8 mouse cellular contexts compared by ENCODE assay signal in the genomic region with DNA sequence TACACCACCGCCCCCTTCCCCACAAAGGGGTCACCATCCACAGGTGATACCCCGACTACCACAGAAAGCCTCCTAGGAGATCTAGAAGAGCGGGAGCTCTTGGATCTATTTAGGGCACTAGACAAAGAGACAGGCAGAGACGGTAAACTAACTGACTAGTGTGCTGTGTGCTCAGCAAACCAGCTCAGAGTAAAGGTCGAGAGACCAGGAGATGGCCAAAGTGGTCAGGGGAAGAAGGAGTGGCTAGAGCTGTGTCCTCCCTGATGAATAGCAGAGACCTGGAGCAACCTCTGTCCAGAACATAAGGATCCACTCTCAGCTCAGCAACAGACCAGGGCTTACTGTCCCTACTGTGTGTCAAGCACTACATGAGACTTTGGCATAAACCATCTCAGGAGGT. TPM values are rescaled to one million over a fixed set of nuclear protein-coding genes. Genes with fewer than 3 reads are reported as not detected.
DNase-seq lines count a peak whose midpoint lies in the region; ATAC-seq lines count a peak whose summit lies in the region.

TSS of gene Rbp1 (plus strand) at position 306 of the 400 bp plus-strand sequence.

- no peak for DNase-seq in heart, adult 18-20 months
- no peak for DNase-seq in midbrain, embryonic 11.5 days (ENCODE audit: low spot score, missing footprints)
- DNase-seq in layer of hippocampus, postnatal 25 days (ENCODE audit: extremely low spot score in 1 of 2, low spot score in 1 of 2) = no peak
- DNase-seq in left cerebral cortex, adult 9 months (ENCODE audit: low spot score in 2 of 2) = no peak
- no peak for DNase-seq in cerebellum, postnatal 4 days (ENCODE audit: low spot score in 2 of 2)

- H3K4me3 ChIP-seq in heart, embryonic 16.5 days (ENCODE audit: low read length) = no peak within 1 kb of the TSS
- no peak within 1 kb of the TSS for H3K4me3 ChIP-seq in embryonic facial prominence, embryonic 13.5 days
- H3K4me3 ChIP-seq in hindbrain, embryonic 16.5 days (ENCODE audit: low read length) = no peak within 1 kb of the TSS
- no peak within 1 kb of the TSS for H3K4me3 ChIP-seq in midbrain, embryonic 11.5 days (ENCODE audit: low read depth, low read length)

- no peaks in the 10 kb centered on the region for H3K36me3 ChIP-seq in heart, embryonic 16.5 days (ENCODE audit: control insufficient read depth, insufficient read depth)
- H3K36me3 ChIP-seq in embryonic facial prominence, embryonic 13.5 days = no peaks in the 10 kb centered on the region
- no peaks in the 10 kb centered on the region for H3K36me3 ChIP-seq in hindbrain, embryonic 16.5 days (ENCODE audit: control insufficient read depth, insufficient read depth, low read length)
- H3K36me3 ChIP-seq in midbrain, embryonic 11.5 days (ENCODE audit: control insufficient read depth, insufficient read depth, low read length) = no peaks in the 10 kb centered on the region

- H3K27me3 ChIP-seq in heart, embryonic 16.5 days (ENCODE audit: control insufficient read depth, insufficient read depth, low read length) = no peaks in the 10 kb centered on the region; the same call in 1 of the 2 replicates
- no peaks in the 10 kb centered on the region for H3K27me3 ChIP-seq in embryonic facial prominence, embryonic 13.5 days
- no peaks in the 10 kb centered on the region; the same call in 1 of the 2 replicates for H3K27me3 ChIP-seq in hindbrain, embryonic 16.5 days (replicated peaks; ENCODE audit: control insufficient read depth, insufficient read depth, low read length)
- H3K27me3 ChIP-seq in midbrain, embryonic 11.5 days (ENCODE audit: control insufficient read depth, insufficient read depth, low read length) = no peaks in the 10 kb centered on the region; the same call in 1 of the 2 replicates

- no peak for ATAC-seq in heart, embryonic 16.5 days (replicated peaks; ENCODE audit: extremely low read depth, insufficient read depth, low FRiP score)
- ATAC-seq in embryonic facial prominence, embryonic 13.5 days (ENCODE audit: insufficient number of reproducible peaks, insufficient read depth, low FRiP score, low TSS enrichment, low read depth) = no peak
- ATAC-seq in hindbrain, embryonic 16.5 days = no peak
- ATAC-seq in midbrain, embryonic 11.5 days (ENCODE audit: low FRiP score) = no peak

- H3K27ac ChIP-seq in heart, embryonic 16.5 days (ENCODE audit: low read length) = no peak within 1 kb of the TSS
- no peak within 1 kb of the TSS for H3K27ac ChIP-seq in embryonic facial prominence, embryonic 13.5 days
- no peak within 1 kb of the TSS for H3K27ac ChIP-seq in hindbrain, embryonic 16.5 days (ENCODE audit: low read depth, low read length)
- H3K27ac ChIP-seq in midbrain, embryonic 11.5 days (ENCODE audit: low read depth, low read length) = no peak within 1 kb of the TSS

- WGBS in heart, embryonic 16.5 days = 73% methylated on average over 5 of the region's 5 CpGs
- 83% methylated on average over 5 of the region's 5 CpGs for WGBS in embryonic facial prominence, embryonic 13.5 days
- 91% methylated on average over 5 of the region's 5 CpGs for WGBS in hindbrain, embryonic 16.5 days
- 86% methylated on average over 5 of the region's 5 CpGs for WGBS in midbrain, embryonic 11.5 days

- no peak within 1 kb of the TSS for H3K4me2 ChIP-seq in heart, embryonic 16.5 days (ENCODE audit: low read depth, low read length)
- no peak within 1 kb of the TSS; the same call in 1 of the 2 replicates for H3K4me2 ChIP-seq in embryonic facial prominence, embryonic 13.5 days
- H3K4me2 ChIP-seq in hindbrain, embryonic 16.5 days (ENCODE audit: low read length) = peak within 1 kb of the TSS; percentile 11; the same call in 1 of the 2 replicates
- H3K4me2 ChIP-seq in midbrain, embryonic 11.5 days = no peak within 1 kb of the TSS

- 0 out of 2 replicates have a peak, but pooled peaks cover 2% of the 10 kb centered on the region for H3K4me1 ChIP-seq in heart, embryonic 16.5 days (ENCODE audit: control insufficient read depth, insufficient read depth, low read length)
- H3K4me1 ChIP-seq in embryonic facial prominence, embryonic 13.5 days = peaks cover 37% of the 10 kb centered on the region
- H3K4me1 ChIP-seq in hindbrain, embryonic 16.5 days (ENCODE audit: control insufficient read depth, insufficient read depth, low read depth, low read length) = peaks cover 4% of the 10 kb centered on the region
- peaks cover 3% of the 10 kb centered on the region; the same call in 1 of the 2 replicates for H3K4me1 ChIP-seq in midbrain, embryonic 11.5 days (ENCODE audit: control insufficient read depth, insufficient read depth, low read length)

- no peaks in the 10 kb centered on the region for H3K9me3 ChIP-seq in heart, embryonic 16.5 days (replicated peaks; ENCODE audit: control insufficient read depth, low read length)
- no peaks in the 10 kb centered on the region for H3K9me3 ChIP-seq in embryonic facial prominence, embryonic 13.5 days
- no peaks in the 10 kb centered on the region for H3K9me3 ChIP-seq in hindbrain, embryonic 16.5 days (ENCODE audit: control insufficient read depth, low read length)
- H3K9me3 ChIP-seq in midbrain, embryonic 11.5 days (ENCODE audit: control insufficient read depth, low read length) = no peaks in the 10 kb centered on the region

- H3K9ac ChIP-seq in heart, embryonic 16.5 days (ENCODE audit: low read length) = no peak within 1 kb of the TSS
- no peak within 1 kb of the TSS for H3K9ac ChIP-seq in embryonic facial prominence, embryonic 13.5 days
- no peak within 1 kb of the TSS for H3K9ac ChIP-seq in hindbrain, embryonic 16.5 days (ENCODE audit: low read depth, low read length)
- H3K9ac ChIP-seq in midbrain, embryonic 11.5 days (ENCODE audit: low read length) = no peak within 1 kb of the TSS

RNA-seq across cellular contexts. Expression of gene Rbp1, which starts in this region (rescaled TPM):
- polyA plus RNA-seq in heart, embryonic 16.5 days (2015; fragmentation: Nextera tagmentation; extraction: Ambion mirVana) = 40.9 and 41.2 TPM in 2 replicates
- 1 to 10 TPM; 6.7 to 7.7 TPM for total RNA-seq in heart, adult 18-20 months (2021)
- 54.1 and 61.1 TPM in 2 replicates for polyA plus RNA-seq in embryonic facial prominence, embryonic 13.5 days (2015; fragmentation: Nextera tagmentation; extraction: Ambion mirVana)
- 38.1 and 44.8 TPM in 2 replicates for polyA plus RNA-seq in hindbrain, embryonic 16.5 days (2015; fragmentation: Nextera tagmentation; extraction: Ambion mirVana)
- polyA plus RNA-seq in midbrain, embryonic 11.5 days (2014; fragmentation: Nextera tagmentation; extraction: Ambion mirVana) = 26.0 and 27.5 TPM in 2 replicates
- total RNA-seq in layer of hippocampus, postnatal 25 days (2021) = 1 to 10 TPM; 3.1 to 4.4 TPM
